Mouse (Mus musculus) hindbrain, embryonic 13.5 days (tissue): ENCODE data around the gene Mlec. TPM values are rescaled to one million over a fixed set of nuclear protein-coding genes. Genes with fewer than 3 reads are reported as not detected.

Source experiments
- ATAC-seq: fragments of 200-750 bp; cut with Nextera tagmentation; 2 replicates; pipeline ENCODE4 v1.8.0; 2017; ENCODE audit warnings: moderate TSS enrichment; ENCODE audit not compliant: low FRiP score
- H3K27ac ChIP-seq: fragments of 300-500 bp; sonication (generic); 2 replicates; pipeline ENCODE4 v1.5.1; 2015; ENCODE audit warnings: inconsistent platforms, mild to moderate bottlenecking, moderate library complexity
- H3K27me3 ChIP-seq: fragments of 300-500 bp; sonication (generic); 2 replicates; pipeline ENCODE4 v1.6.1; 2015; ENCODE audit warnings: mild to moderate bottlenecking, inconsistent platforms
- H3K36me3 ChIP-seq: fragments of 300-500 bp; sonication (generic); 2 replicates; pipeline ENCODE4 v1.6.1; 2015; ENCODE audit warnings: mild to moderate bottlenecking, inconsistent platforms
- H3K4me1 ChIP-seq: fragments of 300-500 bp; sonication (generic); replicated peaks from 2 replicates; pipeline ENCODE4 v1.6.1; 2015; ENCODE audit warnings: inconsistent platforms
- H3K4me2 ChIP-seq: fragments of 300-500 bp; sonication (generic); 2 replicates; pipeline ENCODE4 v1.6.1; 2015; ENCODE audit warnings: inconsistent platforms, mild to moderate bottlenecking, moderate library complexity
- H3K4me3 ChIP-seq: fragments of 300-500 bp; sonication (generic); 2 replicates; pipeline ENCODE4 v1.5.1; 2015; ENCODE audit warnings: mild to moderate bottlenecking, inconsistent platforms
- H3K9ac ChIP-seq: fragments of 300-500 bp; sonication (generic); 2 replicates; pipeline ENCODE4 v1.6.1; 2015; ENCODE audit warnings: mild to moderate bottlenecking, inconsistent platforms
- H3K9me3 ChIP-seq: fragments of 300-500 bp; sonication (generic); 2 replicates; pipeline ENCODE4 v1.6.1; 2016; ENCODE audit warnings: inconsistent platforms
- WGBS: fragments of 180-500 bp; shearing (Covaris S2); methylation state at CpG from one replicate; pipeline ENCODE4 v1.1.7; 2015; 5-methylcytosine and 5-hydroxymethylcytosine counted together
- polyA plus RNA-seq: library from polyadenylated mRNA; unstranded; fragments of >200 nt; fragmentation: Nextera tagmentation; extraction: Ambion mirVana; gene quantifications from 2 replicates; pipeline ENCODE4 v1.2.1, GENCODE M21; 2015

Gene Mlec
- 22.3 and 27.2 TPM in 2 replicates for polyA plus RNA-seq

DNA sequence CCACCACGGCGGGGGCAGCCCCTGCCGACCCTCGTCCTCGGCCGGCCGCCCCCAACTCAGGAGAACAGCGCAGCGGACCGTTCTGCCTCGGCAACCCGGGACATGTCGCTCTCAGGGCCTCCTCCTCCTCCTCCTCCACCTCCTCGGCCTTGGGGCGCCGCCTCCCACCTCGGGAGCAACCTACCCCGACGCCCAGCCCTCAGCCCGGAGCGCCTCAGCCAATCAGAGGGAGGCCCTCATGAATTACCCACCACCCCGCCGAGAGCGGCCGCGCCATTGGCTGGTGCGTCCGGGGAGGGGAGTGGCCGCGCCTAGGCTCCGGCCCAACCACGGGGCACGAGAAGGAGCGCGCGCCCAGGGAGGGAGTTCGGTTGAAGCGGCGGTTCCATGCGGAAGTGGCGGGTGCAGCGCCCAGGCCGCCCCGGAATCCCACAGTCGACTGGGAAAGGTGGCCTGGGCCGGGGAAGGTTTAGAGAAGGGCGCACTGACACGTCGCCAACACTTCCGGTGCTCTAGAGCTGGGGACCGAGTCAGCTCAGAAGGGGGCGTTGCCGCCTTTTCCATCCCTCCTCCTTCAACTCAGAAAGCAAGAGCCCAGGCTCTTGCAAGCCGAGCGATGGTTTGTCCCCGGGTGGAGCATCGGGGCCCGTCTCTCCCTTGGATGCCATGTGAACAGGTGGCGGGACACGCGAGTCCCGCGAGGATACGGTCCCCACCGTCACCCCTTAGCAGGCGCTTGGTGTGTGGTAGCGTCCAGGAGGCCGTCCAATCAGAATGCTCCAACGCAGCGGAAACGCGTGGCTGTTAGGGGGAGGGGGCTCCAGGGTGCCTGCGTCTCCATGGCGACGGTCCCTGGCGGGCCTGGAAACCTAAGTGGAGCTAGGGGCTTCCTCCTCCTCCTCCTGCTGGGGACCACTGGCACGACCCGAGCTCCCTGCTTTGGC lies at the start of gene Mlec:
TSS of gene Mlec (minus strand) at position 140 of the 944 bp plus-strand sequence.
- H3K9me3 ChIP-seq, result no peaks in the 10 kb centered on the region
- H3K4me3 ChIP-seq, result peak within 1 kb of the TSS; percentile 95
- ATAC-seq, result peak; percentile 98
- H3K36me3 ChIP-seq, result no peaks in the 10 kb centered on the region
- under 1% methylated on average over 58 of the region's 78 CpGs for WGBS
- no peaks in the 10 kb centered on the region for H3K27me3 ChIP-seq
- H3K9ac ChIP-seq, result peak within 1 kb of the TSS; percentile 96
- peak within 1 kb of the TSS; percentile 94 for H3K4me2 ChIP-seq
- H3K27ac ChIP-seq, result peak within 1 kb of the TSS; percentile 98
- peaks cover 56% of the 10 kb centered on the region for H3K4me1 ChIP-seq

DNA sequence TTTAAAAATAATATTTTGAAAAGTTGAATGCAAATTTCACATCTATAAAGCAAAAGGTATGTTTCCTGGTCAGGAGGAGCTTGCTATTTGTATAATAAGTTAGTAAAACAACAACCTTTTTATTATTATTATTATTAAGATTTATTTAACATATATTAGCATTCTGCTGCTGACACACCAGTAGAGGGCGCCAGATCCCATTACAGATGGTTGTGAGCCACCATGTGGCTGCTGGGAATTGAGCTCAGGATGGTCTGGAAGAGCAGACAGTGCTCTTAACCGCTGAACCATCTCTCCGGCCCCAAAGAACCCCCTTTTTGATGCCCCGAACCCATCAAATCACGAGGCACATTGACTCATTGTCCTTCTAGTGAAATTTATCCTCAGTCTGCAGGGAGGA lies 49.3 kb upstream of the Mlec start:
- no peak overlapping the region for H3K4me2 ChIP-seq
- H3K4me3 ChIP-seq, result no peak overlapping the region
- 0 out of 2 replicates have a peak, but pooled peaks cover 17% of the 10 kb centered on the region for H3K27me3 ChIP-seq
- H3K9me3 ChIP-seq, result no peaks in the 10 kb centered on the region
- H3K9ac ChIP-seq, result no peak overlapping the region
- no peak for ATAC-seq
- no peak overlapping the region for H3K27ac ChIP-seq
- 54% methylated on average over 5 of the region's 5 CpGs for WGBS
- H3K36me3 ChIP-seq, result no peaks in the 10 kb centered on the region
- H3K4me1 ChIP-seq, result peaks cover 24% of the 10 kb centered on the region

DNA sequence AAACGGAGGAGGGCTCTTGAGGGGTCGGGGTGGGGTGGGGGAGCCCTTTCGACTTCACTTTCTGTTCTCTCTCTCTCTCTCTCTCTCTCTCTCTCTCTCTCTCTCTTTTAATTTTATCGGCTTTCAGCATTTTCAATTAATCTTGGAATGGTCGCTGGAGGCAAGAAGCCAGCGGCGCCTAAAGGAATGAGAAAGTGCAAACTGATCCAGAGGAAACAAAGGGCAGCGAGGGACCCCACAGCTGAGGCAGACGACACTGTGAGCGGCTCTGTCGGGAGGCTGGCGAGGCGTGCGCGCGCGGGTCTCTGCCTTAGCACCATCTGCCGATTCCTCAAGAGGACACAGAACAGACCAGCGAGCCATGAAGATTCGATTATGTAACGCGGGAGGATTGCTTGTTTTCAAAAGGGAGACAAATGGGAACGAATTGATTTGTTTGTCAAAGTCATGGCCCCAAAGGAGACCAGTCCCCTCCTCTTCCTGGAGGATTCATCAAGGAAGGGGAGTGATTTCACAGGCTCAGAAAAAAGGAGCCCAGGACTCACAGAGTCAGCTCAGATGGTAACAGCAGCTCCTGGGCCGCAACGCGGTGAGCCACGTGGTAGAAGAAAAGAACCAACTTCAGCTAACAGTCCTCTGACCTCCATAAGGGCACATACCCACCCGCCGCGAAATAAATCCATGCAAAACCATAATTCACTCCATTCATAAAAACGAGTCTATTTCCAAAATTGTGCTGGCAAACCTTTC lies 46.8 kb upstream of the Mlec start:
- H3K4me1 ChIP-seq, result peaks cover 24% of the 10 kb centered on the region
- peak; percentile 92 for ATAC-seq
- peak overlapping the region; percentile 62 for H3K9ac ChIP-seq
- H3K4me2 ChIP-seq, result peak overlapping the region; percentile 52
- H3K4me3 ChIP-seq, result peak overlapping the region; percentile 29
- 2% methylated on average over 31 of the region's 31 CpGs for WGBS
- H3K36me3 ChIP-seq, result no peaks in the 10 kb centered on the region
- H3K27me3 ChIP-seq, result peaks cover 20% of the 10 kb centered on the region
- peak overlapping the region; percentile 84 for H3K27ac ChIP-seq
- H3K9me3 ChIP-seq, result no peaks in the 10 kb centered on the region

DNA sequence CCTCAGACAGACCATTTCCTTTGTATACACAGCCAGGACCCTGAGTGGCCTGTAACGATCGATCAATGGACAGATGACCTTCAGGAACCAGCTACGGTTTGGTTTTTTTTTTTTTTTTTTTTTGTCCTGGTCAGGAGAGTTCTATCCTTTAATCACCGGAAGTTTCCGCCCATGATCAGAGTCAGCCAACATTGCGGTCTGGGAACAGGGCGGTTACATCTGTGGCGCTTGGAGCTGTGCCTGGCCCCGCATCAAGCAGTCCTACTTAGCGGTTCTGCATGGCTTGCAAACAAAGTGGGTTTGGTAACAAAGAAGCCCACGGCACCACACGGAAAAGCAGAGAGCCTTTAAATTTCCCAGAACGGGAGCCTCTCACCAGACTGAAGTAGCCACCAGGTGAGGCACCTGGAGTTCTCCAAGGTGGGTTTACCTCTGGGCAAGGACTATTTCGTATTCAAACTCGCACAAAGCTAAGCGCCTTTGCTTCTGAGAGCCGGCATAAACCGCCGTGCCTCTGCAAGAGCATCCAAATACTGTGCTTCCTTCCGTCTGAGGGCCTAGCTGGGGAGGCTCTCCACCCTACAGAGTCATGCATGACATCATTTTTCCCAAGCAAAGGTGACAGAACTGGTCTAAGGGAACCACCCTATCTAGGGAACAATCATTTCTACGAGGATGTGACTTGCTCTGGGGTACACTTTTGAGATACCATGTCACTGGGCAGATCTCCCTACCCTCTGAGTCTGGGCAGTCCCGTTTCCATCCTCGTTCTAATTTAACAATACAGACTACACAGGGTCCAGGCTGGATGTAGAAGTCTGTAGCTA lies 46.0 kb upstream of the Mlec start:
- Histone ChIP-seq H3K4me3 (peak overlapping the region; percentile 29), H3K4me1 (peaks cover 24% of the 10 kb centered on the region), H3K27me3 (peaks cover 20% of the 10 kb centered on the region), H3K4me2 (peak overlapping the region; percentile 52), H3K9me3 (no peaks in the 10 kb centered on the region), H3K9ac (peak overlapping the region; percentile 62), H3K36me3 (no peaks in the 10 kb centered on the region), H3K27ac (peak overlapping the region; percentile 84)
- ATAC-seq, result peak; percentile 63
- WGBS, result 7% methylated on average over 23 of the region's 23 CpGs

DNA sequence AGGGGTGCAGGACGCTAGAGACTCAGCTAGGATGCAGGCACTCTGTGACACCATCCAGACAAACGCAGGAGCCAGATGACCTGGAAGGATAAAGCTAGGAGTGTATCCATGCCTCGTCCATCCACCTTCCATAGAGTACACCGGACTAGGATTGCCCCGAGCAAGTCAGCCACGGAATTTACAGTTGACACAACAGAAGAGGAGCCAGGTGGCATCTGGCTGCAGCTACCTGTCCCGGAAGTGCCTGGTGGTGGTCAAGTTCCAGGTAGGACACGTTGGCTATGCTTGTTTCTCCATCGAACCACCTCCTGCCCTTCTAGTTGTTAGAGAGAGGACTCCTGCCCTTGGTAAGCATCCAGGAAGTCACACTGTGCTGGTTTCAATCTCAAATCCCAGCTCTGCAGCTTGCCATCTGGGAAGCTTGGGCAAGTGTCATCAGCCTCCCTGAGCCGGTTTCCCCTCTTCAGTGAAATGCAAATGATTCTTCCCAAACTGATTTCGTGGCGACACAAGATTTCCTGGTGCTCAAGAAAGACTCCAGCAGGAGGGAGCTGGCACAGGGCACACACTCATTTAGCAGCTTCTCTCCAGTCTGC lies 36.7 kb upstream of the Mlec start:
- Histone ChIP-seq H3K9me3 (no peaks in the 10 kb centered on the region), H3K27me3 (peaks cover 73% of the 10 kb centered on the region), H3K36me3 (no peaks in the 10 kb centered on the region), H3K27ac (peak overlapping the region; percentile 73), H3K4me3 (peak overlapping the region; percentile 68), H3K9ac (peak overlapping the region; percentile 86), H3K4me2 (peak overlapping the region; percentile 98), H3K4me1 (peaks cover 50% of the 10 kb centered on the region)
- 1% methylated on average over 12 of the region's 12 CpGs for WGBS
- peak; percentile 36; the same call in 1 of the 2 replicates for ATAC-seq

DNA sequence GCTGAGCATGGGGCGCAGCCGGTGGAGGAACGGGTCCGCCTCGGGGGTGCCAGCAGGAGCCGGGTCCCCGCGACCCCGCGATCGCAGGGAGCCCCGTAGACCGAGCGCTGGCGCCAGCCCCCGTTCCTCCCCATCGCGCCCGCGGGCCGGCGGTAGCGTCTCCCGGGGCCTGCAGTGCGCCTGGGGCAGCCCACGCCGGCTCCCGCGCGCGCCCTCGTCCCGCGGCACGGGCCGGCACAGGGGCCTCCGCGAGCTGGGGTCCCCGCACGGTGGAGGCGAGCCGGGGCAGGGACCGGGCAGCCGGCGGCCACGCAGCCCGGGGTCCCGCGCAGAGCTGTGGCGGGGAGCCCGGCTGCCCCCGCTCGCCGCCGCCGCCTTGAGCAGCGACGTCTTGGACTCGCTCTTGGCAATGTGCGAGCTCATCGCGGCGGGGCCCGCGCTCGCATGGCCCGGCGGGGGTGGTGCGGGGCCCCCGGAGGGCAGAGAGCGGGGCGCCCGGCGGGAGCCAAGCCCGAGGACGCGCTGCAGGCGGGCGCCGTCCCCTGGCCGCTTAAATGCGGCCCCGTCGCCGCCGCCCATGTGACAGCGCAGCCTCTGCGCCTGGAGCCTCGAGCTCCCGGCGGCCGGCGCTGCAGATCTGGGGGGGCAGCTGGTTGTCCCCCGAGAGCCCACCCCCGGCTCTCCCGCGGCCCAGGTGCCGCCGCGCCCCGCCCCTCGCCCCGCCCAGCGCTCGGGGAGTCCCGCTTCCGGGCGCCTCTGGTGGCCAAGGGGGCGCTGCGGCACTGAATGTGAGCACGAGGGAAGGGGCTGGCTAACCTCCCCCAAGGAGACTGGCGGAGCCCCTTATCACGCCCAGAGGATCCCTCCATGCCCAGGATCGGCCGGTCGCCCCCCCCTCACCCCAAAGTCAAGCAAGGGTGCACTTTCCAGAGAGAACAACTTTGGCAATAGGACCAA lies 36.0 kb upstream of the Mlec start, which contains the start of gene Cabp1:
TSS of gene Cabp1 (minus strand) at position 713 of the 957 bp plus-strand sequence.
- H3K9me3 ChIP-seq, result no peaks in the 10 kb centered on the region
- peaks cover 81% of the 10 kb centered on the region for H3K27me3 ChIP-seq
- peak within 1 kb of the TSS; percentile 86 for H3K9ac ChIP-seq
- H3K4me3 ChIP-seq, result peak within 1 kb of the TSS; percentile 68
- peak; percentile 50 for ATAC-seq
- under 1% methylated on average over 107 of the region's 116 CpGs for WGBS
- H3K4me2 ChIP-seq, result peak within 1 kb of the TSS; percentile 98
- peaks cover 51% of the 10 kb centered on the region for H3K4me1 ChIP-seq
- H3K36me3 ChIP-seq, result no peaks in the 10 kb centered on the region
- peak within 1 kb of the TSS; percentile 73 for H3K27ac ChIP-seq

DNA sequence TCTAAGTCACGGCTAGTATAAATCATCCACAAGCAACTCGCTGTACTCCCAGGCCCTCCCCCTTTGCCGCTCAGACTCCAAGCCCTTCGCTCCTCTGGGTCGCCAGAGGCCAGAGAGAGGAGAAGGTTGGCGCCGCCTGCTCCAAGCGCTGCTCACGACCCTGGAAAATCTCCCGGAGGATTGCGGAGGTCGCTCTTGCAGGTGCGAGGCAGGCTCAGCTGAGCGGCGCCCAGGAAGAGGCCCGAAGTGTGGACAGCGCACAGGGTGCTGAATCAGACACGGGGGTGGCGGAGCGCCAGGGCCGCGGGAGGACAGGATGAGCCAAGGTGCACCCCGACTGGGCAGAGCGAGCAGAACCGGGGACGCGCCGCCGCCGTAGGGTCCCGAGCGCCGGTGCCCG lies 35.2 kb upstream of the Mlec start:
- Histone ChIP-seq H3K9me3 (no peaks in the 10 kb centered on the region), H3K4me2 (peak overlapping the region; percentile 98), H3K27ac (peak overlapping the region; percentile 73), H3K36me3 (no peaks in the 10 kb centered on the region), H3K4me1 (peaks cover 51% of the 10 kb centered on the region), H3K4me3 (peak overlapping the region; percentile 68), H3K27me3 (peaks cover 81% of the 10 kb centered on the region), H3K9ac (peak overlapping the region; percentile 86)
- WGBS, result under 1% methylated on average over 34 of the region's 34 CpGs
- ATAC-seq, result peak; percentile 33; the same call in 1 of the 2 replicates

DNA sequence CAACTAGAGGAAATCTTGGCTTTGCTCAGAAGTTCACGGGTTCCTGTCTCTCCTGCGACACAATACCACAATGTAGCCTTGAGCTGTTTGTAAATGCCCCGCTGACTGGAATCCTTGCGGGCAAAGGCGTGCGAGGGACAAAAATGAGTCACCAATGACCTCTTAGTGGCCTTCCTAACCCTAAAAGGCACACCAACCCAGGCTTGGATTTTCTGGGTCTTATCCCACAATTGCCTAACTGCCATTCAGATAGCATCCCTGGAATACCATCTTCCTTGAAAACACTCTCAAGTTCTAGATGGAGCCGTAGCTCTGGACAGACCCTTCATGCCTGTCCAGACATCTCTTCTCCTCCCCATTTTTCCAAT lies 34.8 kb upstream of the Mlec start:
- peak overlapping the region; percentile 98 for H3K4me2 ChIP-seq
- H3K27me3 ChIP-seq, result peaks cover 81% of the 10 kb centered on the region
- H3K4me3 ChIP-seq, result peak overlapping the region; percentile 68
- no peaks in the 10 kb centered on the region for H3K36me3 ChIP-seq
- WGBS, result 12% methylated on average over 7 of the region's 7 CpGs
- peaks cover 52% of the 10 kb centered on the region for H3K4me1 ChIP-seq
- H3K27ac ChIP-seq, result peak overlapping the region; percentile 66
- no peaks in the 10 kb centered on the region for H3K9me3 ChIP-seq
- peak overlapping the region; percentile 86 for H3K9ac ChIP-seq
- no peak for ATAC-seq

DNA sequence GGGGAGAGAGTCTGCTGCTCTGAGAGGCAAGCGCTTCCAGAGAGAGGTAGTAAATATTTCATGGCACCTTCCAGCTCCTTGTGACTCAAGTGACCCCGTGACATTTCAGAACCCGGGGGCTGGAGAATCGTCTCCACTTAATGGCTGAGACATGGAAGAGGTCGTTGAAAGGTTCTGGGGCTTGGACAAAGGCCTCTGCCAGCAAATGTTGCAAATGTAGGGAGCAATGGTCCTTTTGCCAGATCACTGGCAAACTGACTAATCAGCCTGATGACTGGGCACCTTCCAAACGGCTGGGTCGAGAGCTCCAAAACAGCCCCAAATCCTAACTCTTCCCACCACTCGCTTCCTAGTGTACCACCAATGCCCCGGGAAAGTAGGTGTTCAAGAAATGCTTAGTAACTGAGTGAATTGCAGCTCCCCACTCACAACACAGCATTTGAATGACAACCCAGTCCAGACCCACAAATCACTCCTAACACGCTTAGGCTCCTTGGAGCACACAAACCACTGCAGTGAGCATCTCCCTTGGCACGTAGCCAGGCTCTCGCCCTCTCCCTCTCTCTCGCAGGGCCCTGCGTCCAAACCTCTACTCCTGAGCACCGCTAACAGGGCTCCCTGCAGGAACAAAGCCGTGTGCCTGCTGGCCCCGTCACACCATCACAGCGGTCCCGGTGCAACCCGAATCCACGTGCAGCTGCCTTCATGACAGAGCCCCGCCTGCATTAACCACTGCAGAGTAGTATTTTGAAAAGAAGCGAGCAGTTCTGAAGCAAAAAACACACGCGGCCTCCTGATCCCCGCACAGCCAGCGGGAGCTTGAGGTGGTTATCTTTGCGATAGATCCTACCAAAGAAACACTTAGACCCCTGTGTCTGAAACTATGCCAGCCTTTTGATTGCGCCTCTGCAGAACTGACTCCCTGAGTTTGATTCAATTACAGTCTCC lies 34.2 kb upstream of the Mlec start:
- H3K27ac ChIP-seq, result peak overlapping the region; percentile 66

DNA sequence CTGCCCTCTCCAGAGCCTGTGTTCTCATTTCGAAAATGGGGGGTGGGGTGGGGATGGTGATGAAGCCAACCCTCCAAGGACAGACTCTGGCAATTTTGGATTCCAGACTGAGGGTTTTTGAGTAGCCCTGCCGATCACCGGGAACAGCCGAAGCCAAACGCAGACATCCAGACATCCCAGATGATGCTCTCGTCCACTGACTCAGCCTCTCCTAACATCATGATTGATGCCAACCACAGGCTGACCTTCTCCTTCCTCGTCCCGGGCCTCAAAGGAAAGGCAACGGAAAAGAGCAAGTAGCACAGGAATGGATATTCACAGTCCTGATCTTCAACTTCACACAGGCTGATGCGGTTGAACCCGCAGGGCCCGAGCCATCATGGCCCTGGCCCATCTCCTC lies 32.1 kb upstream of the Mlec start:
- Histone ChIP-seq H3K36me3 (no peaks in the 10 kb centered on the region), H3K27me3 (peaks cover 58% of the 10 kb centered on the region), H3K27ac (no peak overlapping the region), H3K4me2 (no peak overlapping the region), H3K4me1 (peaks cover 77% of the 10 kb centered on the region), H3K4me3 (no peak overlapping the region), H3K9ac (no peak overlapping the region), H3K9me3 (no peaks in the 10 kb centered on the region)
- WGBS, result 78% methylated on average over 12 of the region's 12 CpGs
- no peak for ATAC-seq

More for the DNA sequence above, 34.2 kb upstream of the Mlec start:
- H3K9me3 ChIP-seq, result no peaks in the 10 kb centered on the region
- peaks cover 58% of the 10 kb centered on the region for H3K4me1 ChIP-seq
- H3K36me3 ChIP-seq, result no peaks in the 10 kb centered on the region
- H3K4me3 ChIP-seq, result peak overlapping the region; percentile 68
- peaks cover 78% of the 10 kb centered on the region for H3K27me3 ChIP-seq
- ATAC-seq, result no peak
- 8% methylated on average over 29 of the region's 29 CpGs for WGBS
- H3K9ac ChIP-seq, result peak overlapping the region; percentile 86
- H3K4me2 ChIP-seq, result peak overlapping the region; percentile 98
